Mouse (Mus musculus) kidney, embryonic 16.5 days (tissue): Measurements from ENCODE around the gene Rap2b. TPM values are rescaled to one million over a fixed set of nuclear protein-coding genes. Genes with fewer than 3 reads are reported as not detected.

ENCODE experiments used
- ATAC-seq: fragments of 200-750 bp; cut with Nextera tagmentation; 2 replicates; pipeline ENCODE4 v1.8.0; 2017; ENCODE audit warnings: moderate TSS enrichment; ENCODE audit not compliant: low FRiP score, low TSS enrichment
- H3K27ac ChIP-seq: fragments of 300-500 bp; sonication (generic); 2 replicates; pipeline ENCODE4 v1.5.1; 2014; ENCODE audit warnings: low read length
- H3K27me3 ChIP-seq: fragments of 300-500 bp; sonication (generic); 2 replicates; pipeline ENCODE4 v1.6.1; 2014; ENCODE audit warnings: low read length, control low read depth, mixed read lengths; ENCODE audit not compliant: insufficient read depth
- H3K36me3 ChIP-seq: fragments of 300-500 bp; sonication (generic); 2 replicates; pipeline ENCODE4 v1.6.1; 2014; ENCODE audit warnings: low read length, control low read depth, mixed read lengths; ENCODE audit not compliant: insufficient read depth
- H3K4me1 ChIP-seq: fragments of 300-500 bp; sonication (generic); 2 replicates; pipeline ENCODE4 v1.6.1; 2014; ENCODE audit warnings: low read length, control low read depth, mixed read lengths; ENCODE audit not compliant: insufficient read depth
- H3K4me2 ChIP-seq: fragments of 300-500 bp; sonication (generic); replicated peaks from 2 replicates; pipeline ENCODE4 v1.6.1; 2014; ENCODE audit warnings: low read depth, low read length
- H3K4me3 ChIP-seq: fragments of 300-500 bp; sonication (generic); 2 replicates; pipeline ENCODE4 v1.5.1; 2014; ENCODE audit warnings: mild to moderate bottlenecking, low read length
- H3K9ac ChIP-seq: fragments of 300-500 bp; sonication (generic); replicated peaks from 2 replicates; pipeline ENCODE4 v1.6.1; 2014; ENCODE audit warnings: low read length
- H3K9me3 ChIP-seq: fragments of 300-500 bp; sonication (generic); 2 replicates; pipeline ENCODE4 v1.6.1; 2016; ENCODE audit warnings: low read length, control low read depth
- WGBS: fragments of 180-500 bp; shearing (Covaris S2); extraction: QIAGEN DNeasy Blood & Tissue Kit; methylation state at CpG from one replicate; pipeline ENCODE4 v1.1.7; 2014; 5-methylcytosine and 5-hydroxymethylcytosine counted together
- polyA plus RNA-seq: library from polyadenylated mRNA; unstranded; fragments of >200 nt; fragmentation: Nextera tagmentation; extraction: Ambion mirVana; gene quantifications from 2 replicates; pipeline ENCODE4 v1.2.1, GENCODE M21; 2015

Gene Rap2b
- 5.8 and 5.9 TPM in 2 replicates for polyA plus RNA-seq

GRCm38 (mm10) chr3:61361338-61361737, at the start of gene Rap2b:
Rap2b (plus strand) TSS chr3:61361638.
- Histone ChIP-seq H3K4me3 (no peak within 1 kb of the TSS), H3K36me3 (no peaks in the 10 kb centered on the region), H3K4me1 (peaks cover 9% of the 10 kb centered on the region), H3K9ac (no peak within 1 kb of the TSS), H3K4me2 (peak within 1 kb of the TSS; percentile 85; the same call in 1 of the 2 replicates), H3K9me3 (no peaks in the 10 kb centered on the region), H3K27me3 (no peaks in the 10 kb centered on the region), H3K27ac (no peak within 1 kb of the TSS)
- WGBS = 84% methylated on average over 1 of the region's 1 CpGs
- no peak for ATAC-seq

GRCm38 (mm10) chr3:61315002-61315401, 46.4 kb upstream of the Rap2b start:
- no peak overlapping the region for H3K4me2 ChIP-seq
- H3K27ac ChIP-seq = no peak overlapping the region
- WGBS = 74% methylated on average over 2 of the region's 2 CpGs
- ATAC-seq = no peak
- no peak overlapping the region for H3K9ac ChIP-seq
- no peaks in the 10 kb centered on the region for H3K4me1 ChIP-seq
- H3K36me3 ChIP-seq = no peaks in the 10 kb centered on the region
- no peaks in the 10 kb centered on the region for H3K27me3 ChIP-seq
- H3K9me3 ChIP-seq = no peaks in the 10 kb centered on the region
- no peak overlapping the region for H3K4me3 ChIP-seq

- Histone ChIP-seq H3K4me2 (no peak overlapping the region), H3K4me3 (no peak overlapping the region), H3K27me3 (no peaks in the 10 kb centered on the region), H3K4me1 (no peaks in the 10 kb centered on the region), H3K9ac (no peak overlapping the region), H3K36me3 (no peaks in the 10 kb centered on the region), H3K9me3 (no peaks in the 10 kb centered on the region), H3K27ac (no peak overlapping the region)
- no peak for ATAC-seq
- WGBS = 86% methylated on average over 2 of the region's 2 CpGs
These were observed 41.4 kb upstream of the Rap2b start for GRCm38 (mm10) chr3:61320031-61320430.

GRCm38 (mm10) chr3:61321632-61322031, 39.8 kb upstream of the Rap2b start:
- no peak for ATAC-seq
- 83% methylated on average over 6 of the region's 6 CpGs for WGBS
- H3K27me3 ChIP-seq = no peaks in the 10 kb centered on the region

GRCm38 (mm10) chr3:61336205-61336604, 25.2 kb upstream of the Rap2b start:
- Histone ChIP-seq H3K27me3 (no peaks in the 10 kb centered on the region), H3K9ac (no peak overlapping the region), H3K9me3 (no peaks in the 10 kb centered on the region), H3K36me3 (no peaks in the 10 kb centered on the region), H3K4me3 (no peak overlapping the region), H3K4me2 (no peak overlapping the region), H3K27ac (no peak overlapping the region), H3K4me1 (no peaks in the 10 kb centered on the region)
- no peak for ATAC-seq
- 54% methylated on average over 2 of the region's 2 CpGs for WGBS

More at GRCm38 (mm10) chr3:61321632-61322031, 39.8 kb upstream of the Rap2b start:
- Histone ChIP-seq H3K4me2 (no peak overlapping the region), H3K9me3 (no peaks in the 10 kb centered on the region), H3K4me1 (no peaks in the 10 kb centered on the region), H3K36me3 (no peaks in the 10 kb centered on the region), H3K4me3 (no peak overlapping the region), H3K9ac (no peak overlapping the region), H3K27ac (no peak overlapping the region)

- H3K27me3 ChIP-seq = no peaks in the 10 kb centered on the region
- no peak overlapping the region for H3K4me2 ChIP-seq
- WGBS = 82% methylated on average over 3 of the region's 3 CpGs
- no peaks in the 10 kb centered on the region for H3K4me1 ChIP-seq
- no peaks in the 10 kb centered on the region for H3K36me3 ChIP-seq
- ATAC-seq = no peak
- no peak overlapping the region for H3K9ac ChIP-seq
- H3K27ac ChIP-seq = no peak overlapping the region
- no peaks in the 10 kb centered on the region for H3K9me3 ChIP-seq
- no peak overlapping the region for H3K4me3 ChIP-seq
These were observed 24.2 kb upstream of the Rap2b start for GRCm38 (mm10) chr3:61337230-61337629.

- Histone ChIP-seq H3K27ac (no peak overlapping the region), H3K36me3 (no peaks in the 10 kb centered on the region), H3K4me3 (no peak overlapping the region), H3K27me3 (no peaks in the 10 kb centered on the region), H3K9me3 (no peaks in the 10 kb centered on the region), H3K9ac (no peak overlapping the region), H3K4me1 (no peaks in the 10 kb centered on the region), H3K4me2 (no peak overlapping the region)
- no peak for ATAC-seq
- WGBS = 82% methylated on average over 5 of the region's 5 CpGs
These were observed 21.1 kb upstream of the Rap2b start for GRCm38 (mm10) chr3:61340321-61340720.

GRCm38 (mm10) chr3:61344031-61344430, 17.4 kb upstream of the Rap2b start:
- ATAC-seq = no peak
- H3K27ac ChIP-seq = no peak overlapping the region

GRCm38 (mm10) chr3:61345636-61346035, 15.8 kb upstream of the Rap2b start:
- Histone ChIP-seq H3K27me3 (no peaks in the 10 kb centered on the region), H3K9me3 (no peaks in the 10 kb centered on the region), H3K4me1 (no peaks in the 10 kb centered on the region), H3K9ac (no peak overlapping the region), H3K4me2 (no peak overlapping the region), H3K4me3 (no peak overlapping the region), H3K36me3 (no peaks in the 10 kb centered on the region), H3K27ac (no peak overlapping the region)
- WGBS = 33% methylated on average over 1 of the region's 1 CpGs
- no peak for ATAC-seq

More at GRCm38 (mm10) chr3:61344031-61344430, 17.4 kb upstream of the Rap2b start:
- H3K4me2 ChIP-seq = no peak overlapping the region
- no peak overlapping the region for H3K9ac ChIP-seq
- H3K36me3 ChIP-seq = no peaks in the 10 kb centered on the region
- no peak overlapping the region for H3K4me3 ChIP-seq
- 67% methylated on average over 7 of the region's 7 CpGs for WGBS
- no peaks in the 10 kb centered on the region for H3K9me3 ChIP-seq
- H3K4me1 ChIP-seq = no peaks in the 10 kb centered on the region
- no peaks in the 10 kb centered on the region for H3K27me3 ChIP-seq

GRCm38 (mm10) chr3:61348036-61348614, 13.3 kb upstream of the Rap2b start:
- Histone ChIP-seq H3K27me3 (no peaks in the 10 kb centered on the region), H3K4me3 (no peak overlapping the region), H3K27ac (no peak overlapping the region), H3K9me3 (no peaks in the 10 kb centered on the region), H3K36me3 (no peaks in the 10 kb centered on the region), H3K4me1 (no peaks in the 10 kb centered on the region), H3K9ac (no peak overlapping the region), H3K4me2 (no peak overlapping the region)
- no peak for ATAC-seq
- 82% methylated on average over 4 of the region's 4 CpGs for WGBS
